Mouse (Mus musculus) neural tube, embryonic 13.5 days (tissue): ENCODE data around the gene Shc2. TPM values are rescaled to one million over a fixed set of nuclear protein-coding genes. Genes with fewer than 3 reads are reported as not detected.

Source experiments
- ATAC-seq: fragments of 200-750 bp; cut with Nextera tagmentation; 2 replicates; pipeline ENCODE4 v1.8.0; 2017; ENCODE audit warnings: low read depth, mild to moderate bottlenecking, moderate TSS enrichment, moderate library complexity
- H3K27ac ChIP-seq: fragments of 300-500 bp; sonication (generic); replicated peaks from 2 replicates; pipeline ENCODE4 v1.5.1; 2015; ENCODE audit warnings: moderate library complexity, mild to moderate bottlenecking, inconsistent platforms
- H3K27me3 ChIP-seq: fragments of 300-500 bp; sonication (generic); 2 replicates; pipeline ENCODE4 v1.6.1; 2015; ENCODE audit warnings: mild to moderate bottlenecking, inconsistent platforms
- H3K36me3 ChIP-seq: fragments of 300-500 bp; sonication (generic); 2 replicates; pipeline ENCODE4 v1.6.1; 2015; ENCODE audit warnings: mild to moderate bottlenecking, inconsistent platforms
- H3K4me1 ChIP-seq: fragments of 300-500 bp; sonication (generic); replicated peaks from 2 replicates; pipeline ENCODE4 v1.6.1; 2015; ENCODE audit warnings: inconsistent platforms
- H3K4me2 ChIP-seq: fragments of 300-500 bp; sonication (generic); 2 replicates; pipeline ENCODE4 v1.6.1; 2015; ENCODE audit warnings: inconsistent platforms, mild to moderate bottlenecking, moderate library complexity
- H3K4me3 ChIP-seq: fragments of 300-500 bp; sonication (generic); 2 replicates; pipeline ENCODE4 v1.5.1; 2015; ENCODE audit warnings: mild to moderate bottlenecking, inconsistent platforms
- H3K9ac ChIP-seq: fragments of 300-500 bp; sonication (generic); 2 replicates; pipeline ENCODE4 v1.6.1; 2015; ENCODE audit warnings: moderate library complexity, mild to moderate bottlenecking, inconsistent platforms
- H3K9me3 ChIP-seq: fragments of 300-500 bp; sonication (generic); 2 replicates; pipeline ENCODE4 v1.6.1; 2016; ENCODE audit warnings: inconsistent platforms
- WGBS: fragments of 180-500 bp; shearing (Covaris S2); methylation state at CpG from one replicate; pipeline ENCODE4 v1.1.7; 2015; 5-methylcytosine and 5-hydroxymethylcytosine counted together
- polyA plus RNA-seq: library from polyadenylated mRNA; unstranded; fragments of >200 nt; fragmentation: Nextera tagmentation; extraction: Ambion mirVana; gene quantifications from 2 replicates; pipeline ENCODE4 v1.2.1, GENCODE M21; 2015

Gene Shc2
- polyA plus RNA-seq, 1 experiment from 2014 or later, result 39.0 TPM

GRCm38 (mm10) chr10:79571314-79571713, 66.4 kb downstream of the Shc2 start:
- H3K27ac ChIP-seq, result no peak overlapping the region
- no peak overlapping the region for H3K4me3 ChIP-seq
- no peak overlapping the region for H3K4me2 ChIP-seq
- H3K9me3 ChIP-seq, result peaks cover 4% of the 10 kb centered on the region; the same call in 1 of the 2 replicates
- no peak for ATAC-seq
- no peak overlapping the region for H3K9ac ChIP-seq
- H3K36me3 ChIP-seq, result no peaks in the 10 kb centered on the region
- WGBS, result 88% methylated on average over 2 of the region's 2 CpGs
- no peaks in the 10 kb centered on the region for H3K27me3 ChIP-seq
- H3K4me1 ChIP-seq, result no peaks in the 10 kb centered on the region

DNA sequence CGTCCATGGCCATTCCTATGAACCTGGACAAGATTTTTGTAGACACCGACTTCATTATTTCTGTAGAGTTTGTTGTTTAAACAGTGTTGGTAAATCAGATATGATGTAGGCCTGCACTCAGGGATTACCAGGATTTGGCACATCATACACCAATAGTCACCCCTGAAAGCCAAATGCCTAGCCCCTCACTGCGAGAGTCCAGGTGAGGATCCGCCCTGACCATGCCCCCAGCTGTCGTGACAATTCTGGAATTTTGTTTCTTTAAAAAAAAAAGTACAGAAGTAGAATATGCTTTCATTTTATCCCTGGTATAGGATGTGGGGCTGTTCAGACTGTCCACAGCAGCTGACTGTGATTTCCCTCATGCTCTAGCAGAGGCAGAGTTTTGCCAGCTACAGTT, 67.8 kb downstream of the Shc2 start:
- Histone ChIP-seq H3K27me3 (no peaks in the 10 kb centered on the region), H3K27ac (no peak overlapping the region), H3K4me1 (no peaks in the 10 kb centered on the region), H3K4me2 (no peak overlapping the region), H3K36me3 (no peaks in the 10 kb centered on the region), H3K9me3 (peaks cover 7% of the 10 kb centered on the region), H3K4me3 (no peak overlapping the region), H3K9ac (no peak overlapping the region)
- no peak for ATAC-seq
- WGBS, result 90% methylated on average over 5 of the region's 5 CpGs

Other genes starting within 250 kb of the Shc2 start
- not detected in 2 replicates for gene Vmn2r83, start 169.2 kb downstream of the Shc2 start, polyA plus RNA-seq
- gene Plpp2, start 104.1 kb downstream of the Shc2 start, polyA plus RNA-seq, result 15.4 and 17.5 TPM in 2 replicates
- gene Mier2, start 82.7 kb downstream of the Shc2 start, polyA plus RNA-seq, result 58.8 and 59.5 TPM in 2 replicates
- gene Theg, start 50.6 kb downstream of the Shc2 start, polyA plus RNA-seq, result not detected in 2 replicates
- 0.11 and 0.17 TPM in 2 replicates for gene C2cd4c, start 23.9 kb downstream of the Shc2 start, polyA plus RNA-seq
- gene Odf3l2, start 7.8 kb upstream of the Shc2 start, polyA plus RNA-seq, result not detected in 2 replicates
- gene Madcam1, start 26.6 kb upstream of the Shc2 start, polyA plus RNA-seq, result 0.62 and 1.1 TPM in 2 replicates
- gene Tpgs1, start 31.5 kb upstream of the Shc2 start, polyA plus RNA-seq, result 82.3 and 90.2 TPM in 2 replicates
- 98.3 and 98.7 TPM in 2 replicates for gene Cdc34, start 44.3 kb upstream of the Shc2 start, polyA plus RNA-seq
- gene Gzmm, start 51.1 kb upstream of the Shc2 start, polyA plus RNA-seq, result 0.69 and 1.5 TPM in 2 replicates
- 750 and 762 TPM in 2 replicates for gene Bsg, start 66.6 kb upstream of the Shc2 start, polyA plus RNA-seq
- gene Hcn2, start 78.7 kb upstream of the Shc2 start, polyA plus RNA-seq, result 0.78 and 0.83 TPM in 2 replicates
- 40.7 and 41.2 TPM in 2 replicates for gene Polrmt, start 108.7 kb upstream of the Shc2 start, polyA plus RNA-seq
- gene Fgf22, start 117.2 kb upstream of the Shc2 start, polyA plus RNA-seq, result 1.7 and 2.7 TPM in 2 replicates
- gene Rnf126, start 129.0 kb upstream of the Shc2 start, polyA plus RNA-seq, result 96.2 and 98.5 TPM in 2 replicates
- gene Fstl3, start 139.4 kb upstream of the Shc2 start, polyA plus RNA-seq, result 1.9 and 2.8 TPM in 2 replicates
- gene Prss57, start 153.0 kb upstream of the Shc2 start, polyA plus RNA-seq, result 0.07 and 0.69 TPM in 2 replicates
- gene Palm, start 155.7 kb upstream of the Shc2 start, polyA plus RNA-seq, result 214 and 231 TPM in 2 replicates
- gene Misp, start 183.1 kb upstream of the Shc2 start, polyA plus RNA-seq, result 2.1 and 2.5 TPM in 2 replicates
- 87.9 and 114 TPM in 2 replicates for gene Ptbp1, start 216.5 kb upstream of the Shc2 start, polyA plus RNA-seq
- gene Prtn3, start 236.6 kb upstream of the Shc2 start, polyA plus RNA-seq, result 14.3 and 14.7 TPM in 2 replicates
- 343 and 361 TPM in 2 replicates for gene Plppr3, start 236.7 kb upstream of the Shc2 start, polyA plus RNA-seq
- gene Elane, start 248.3 kb upstream of the Shc2 start, polyA plus RNA-seq, result 0.67 TPM in 1 of 2 replicates, not detected in the other